Mouse (Mus musculus) cortical plate, adult 2 months (tissue): ENCODE measurements around the gene Psmb11.

Experiments used
- CTCF ChIP-seq: fragments of 200-500 bp; IDR thresholded peaks from 2 replicates; pipeline ENCODE4 v1.5.1; 2011; ENCODE audit warnings: mild to moderate bottlenecking, control low read depth, low read length; ENCODE audit not compliant: insufficient read depth; ENCODE audit errors: extremely low read depth
- POLR2A ChIP-seq: fragments of 200-500 bp; IDR thresholded peaks from 2 replicates; pipeline ENCODE4 v1.6.1; 2011; ENCODE audit warnings: mild to moderate bottlenecking, low read length, control low read depth; ENCODE audit not compliant: insufficient read depth; ENCODE audit errors: extremely low read depth

DNA sequence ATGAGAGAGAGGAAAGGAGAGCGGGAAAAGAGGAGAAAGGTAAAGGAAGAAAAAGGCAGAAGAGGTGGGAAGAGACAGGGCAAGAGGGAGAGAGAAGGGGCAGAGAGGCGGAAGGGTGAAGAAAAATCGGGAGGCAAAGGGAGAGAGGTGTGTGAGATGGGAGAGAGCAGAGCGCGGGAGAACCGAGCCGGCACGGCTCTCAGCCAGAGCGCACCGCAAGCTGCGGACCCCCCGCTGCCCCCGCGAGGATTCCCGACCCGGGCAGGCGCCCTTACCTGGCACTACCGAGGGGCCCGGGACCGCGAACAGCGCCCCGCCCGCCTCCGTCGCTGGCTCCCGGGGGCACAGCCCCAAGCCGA, 19.7 kb downstream of the Psmb11 start, which contains the start of gene Gm17606:
- TF ChIP-seq CTCF (no peak), POLR2A (no peak)
